Mouse (Mus musculus) stomach, postnatal 0 days (tissue): ENCODE measurements around the gene Cltb. TPM values are rescaled to one million over a fixed set of nuclear protein-coding genes. Genes with fewer than 3 reads are reported as not detected.

Experiments
- ATAC-seq: fragments of 200-750 bp; cut with Nextera tagmentation; 2 replicates; pipeline ENCODE4 v1.8.0; 2017; ENCODE audit not compliant: low FRiP score, low TSS enrichment
- DNase-seq: peaks from one replicate; pipeline ENCODE4 v3.0.0-alpha.2; 2016; ENCODE audit warnings: low spot score
- H3K27ac ChIP-seq: fragments of 300-500 bp; sonication (generic); replicated peaks from 2 replicates; pipeline ENCODE4 v1.5.1; 2014; ENCODE audit warnings: mild to moderate bottlenecking, control low read depth
- H3K27me3 ChIP-seq: fragments of 300-500 bp; sonication (generic); 2 replicates; pipeline ENCODE4 v1.6.1; 2014; ENCODE audit warnings: low read length; ENCODE audit not compliant: control insufficient read depth, insufficient read depth
- H3K36me3 ChIP-seq: fragments of 300-500 bp; sonication (generic); 2 replicates; pipeline ENCODE4 v1.6.1; 2014; ENCODE audit warnings: low read length, mixed read lengths; ENCODE audit not compliant: control insufficient read depth, insufficient read depth
- H3K4me1 ChIP-seq: fragments of 300-500 bp; sonication (generic); replicated peaks from 2 replicates; pipeline ENCODE4 v1.6.1; 2014; ENCODE audit warnings: antibody characterized with exemption; ENCODE audit not compliant: control insufficient read depth, insufficient read depth
- H3K4me2 ChIP-seq: fragments of 300-500 bp; sonication (generic); replicated peaks from 2 replicates; pipeline ENCODE4 v1.6.1; 2014; ENCODE audit warnings: low read depth, mild to moderate bottlenecking, control low read depth, moderate library complexity
- H3K4me3 ChIP-seq: fragments of 300-500 bp; sonication (generic); 2 replicates; pipeline ENCODE4 v1.5.1; 2014; ENCODE audit warnings: low read depth, low read length, control low read depth
- H3K9ac ChIP-seq: fragments of 300-500 bp; sonication (generic); 2 replicates; pipeline ENCODE4 v1.6.1; 2014; ENCODE audit warnings: mild to moderate bottlenecking, low read length, control low read depth, mixed read lengths
- H3K9me3 ChIP-seq: fragments of 300-500 bp; sonication (generic); 2 replicates; pipeline ENCODE4 v1.6.1; 2016; ENCODE audit warnings: low read length; ENCODE audit not compliant: control insufficient read depth
- CTCF ChIP-seq: IDR thresholded peaks from 2 replicates; pipeline ENCODE4 v1.5.1; 2016; ENCODE audit warnings: antibody characterized with exemption, low read depth, mild to moderate bottlenecking, moderate library complexity
- EP300 ChIP-seq: optimal IDR thresholded peaks from 2 replicates; pipeline ENCODE3; 2016; ENCODE audit warnings: antibody characterized with exemption
- WGBS: fragments of 180-500 bp; shearing (Covaris S2); extraction: QIAGEN DNeasy Blood & Tissue Kit; methylation state at CpG from one replicate; pipeline ENCODE4 v1.1.7; 2014; 5-methylcytosine and 5-hydroxymethylcytosine counted together
- polyA plus RNA-seq: library from polyadenylated mRNA; unstranded; fragments of >200 nt; fragmentation: Nextera tagmentation; extraction: Ambion mirVana; gene quantifications from 2 replicates; pipeline ENCODE4 v1.2.1, GENCODE M21; 2015

Gene Cltb
- polyA plus RNA-seq, 1 experiment from 2014 or later, result 160 TPM

DNA sequence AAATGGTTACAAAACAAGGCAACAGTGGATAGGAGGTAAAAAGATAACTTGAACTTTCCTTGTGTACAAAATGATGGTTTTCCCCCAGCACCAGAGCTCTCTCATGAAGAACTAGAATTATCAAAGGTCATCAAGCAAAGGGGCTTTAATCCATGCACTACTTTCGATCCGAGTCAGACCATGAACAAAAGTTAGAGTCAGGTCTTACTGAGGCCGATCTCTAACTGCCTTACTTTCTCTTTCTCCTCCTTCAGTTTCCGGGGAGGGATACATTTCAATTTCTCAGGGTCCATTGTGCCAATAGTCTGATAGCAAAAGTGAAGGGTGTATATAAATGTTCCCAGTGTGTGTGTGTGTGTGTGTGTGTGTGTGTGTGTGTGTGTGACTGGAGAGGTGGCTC is 38.5 kb downstream of the Cltb start:
- H3K4me2 ChIP-seq, result no peak overlapping the region
- H3K9me3 ChIP-seq, result no peaks in the 10 kb centered on the region
- no peak overlapping the region for H3K4me3 ChIP-seq
- H3K27ac ChIP-seq, result no peak overlapping the region
- ATAC-seq (no peak), DNase-seq (no peak)
- WGBS, result 83% methylated on average over 4 of the region's 4 CpGs
- peaks cover 4% of the 10 kb centered on the region; the same call in 1 of the 2 replicates for H3K4me1 ChIP-seq
- no peak overlapping the region for H3K9ac ChIP-seq
- H3K27me3 ChIP-seq, result no peaks in the 10 kb centered on the region
- no peak for TF ChIP-seq EP300
- no peak for TF ChIP-seq CTCF
- no peaks in the 10 kb centered on the region for H3K36me3 ChIP-seq

DNA sequence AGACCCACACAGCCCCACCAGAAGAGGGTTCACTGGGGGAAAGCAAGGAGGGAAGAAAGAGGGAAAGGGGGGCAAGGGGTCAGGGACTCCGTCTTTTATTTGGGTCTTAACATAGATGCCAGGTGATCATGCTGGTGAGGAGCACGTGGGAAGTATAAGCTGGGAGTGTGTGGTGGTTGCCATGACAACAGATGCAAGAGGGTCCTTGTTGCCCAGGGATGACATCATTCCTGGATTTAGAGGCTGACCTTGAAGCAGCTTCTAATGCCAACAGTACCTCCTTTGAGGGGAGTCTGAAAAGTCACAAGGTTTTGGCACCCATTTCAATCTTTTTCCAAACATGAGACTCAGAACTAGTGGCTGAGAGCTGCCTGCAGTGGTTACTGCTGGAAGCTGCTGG is 39.5 kb downstream of the Cltb start:
- no peak for DNase-seq
- no peak for ATAC-seq
- H3K4me2 ChIP-seq, result no peak overlapping the region
- H3K4me3 ChIP-seq, result no peak overlapping the region
- TF ChIP-seq CTCF, result no peak
- no peak for TF ChIP-seq EP300
- H3K4me1 ChIP-seq, result peaks cover 4% of the 10 kb centered on the region; the same call in 1 of the 2 replicates
- H3K9ac ChIP-seq, result no peak overlapping the region
- WGBS, result 31% methylated on average over 2 of the region's 2 CpGs
- H3K27me3 ChIP-seq, result no peaks in the 10 kb centered on the region
- H3K27ac ChIP-seq, result no peak overlapping the region
- no peaks in the 10 kb centered on the region for H3K36me3 ChIP-seq
- no peaks in the 10 kb centered on the region for H3K9me3 ChIP-seq

DNA sequence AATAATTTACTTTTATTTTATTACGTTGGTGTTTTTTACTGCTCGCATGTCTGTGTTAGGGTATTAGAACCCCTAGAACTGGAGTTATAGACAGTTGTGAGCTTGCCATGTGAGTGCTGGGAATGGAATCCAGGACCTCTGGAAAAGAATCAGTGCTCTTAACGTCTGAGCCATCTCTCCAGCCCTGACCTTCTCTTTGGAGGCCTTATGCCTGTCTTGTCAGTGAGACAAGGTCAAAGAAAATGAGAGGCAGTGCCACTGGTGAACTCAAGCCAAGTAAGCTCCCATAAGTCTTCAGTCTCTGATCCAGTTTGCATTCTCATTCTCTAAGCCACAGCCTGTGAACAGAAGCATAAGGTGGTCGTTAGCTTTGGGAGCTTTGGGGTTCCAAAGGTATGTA is 40.4 kb downstream of the Cltb start:
- Histone ChIP-seq H3K4me3 (no peak overlapping the region), H3K4me2 (no peak overlapping the region), H3K4me1 (peaks cover under 1% of the 10 kb centered on the region; the same call in 1 of the 2 replicates), H3K27ac (no peak overlapping the region), H3K9me3 (no peaks in the 10 kb centered on the region), H3K36me3 (no peaks in the 10 kb centered on the region), H3K27me3 (no peaks in the 10 kb centered on the region), H3K9ac (no peak overlapping the region)
- TF ChIP-seq CTCF, result no peak
- TF ChIP-seq EP300, result no peak
- 75% methylated on average over 4 of the region's 4 CpGs for WGBS
- DNase-seq (no peak), ATAC-seq (no peak)

DNA sequence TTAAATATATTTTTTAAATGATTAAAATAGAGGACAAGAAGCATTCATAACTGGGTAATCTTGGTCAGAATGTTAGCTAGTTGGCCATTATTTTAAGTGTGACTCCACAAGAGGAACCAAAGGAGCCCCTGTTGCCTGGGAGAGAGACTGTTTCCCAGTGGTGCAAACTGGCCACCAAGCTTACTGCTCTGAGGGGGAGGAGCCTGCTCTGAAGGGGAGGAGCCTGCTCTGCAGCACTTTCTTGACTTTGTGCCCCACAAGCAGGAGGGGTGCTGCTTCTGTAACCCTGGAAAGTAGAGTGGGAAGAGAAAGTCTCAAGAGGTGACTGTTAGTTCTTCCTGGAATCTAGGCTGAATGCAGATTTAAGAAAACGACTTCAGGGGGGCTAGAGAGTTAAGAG is 41.9 kb downstream of the Cltb start:
- no peaks in the 10 kb centered on the region for H3K36me3 ChIP-seq
- no peak overlapping the region for H3K4me2 ChIP-seq
- WGBS, result 49% methylated on average over 1 of the region's 1 CpGs
- H3K9me3 ChIP-seq, result no peaks in the 10 kb centered on the region
- ATAC-seq, result no peak
- TF ChIP-seq CTCF (no peak), EP300 (no peak)
- H3K27me3 ChIP-seq, result no peaks in the 10 kb centered on the region
- H3K4me3 ChIP-seq, result no peak overlapping the region
- H3K27ac ChIP-seq, result no peak overlapping the region
- no peak overlapping the region for H3K9ac ChIP-seq
- peaks cover 3% of the 10 kb centered on the region; the same call in 1 of the 2 replicates for H3K4me1 ChIP-seq
- DNase-seq, result no peak

DNA sequence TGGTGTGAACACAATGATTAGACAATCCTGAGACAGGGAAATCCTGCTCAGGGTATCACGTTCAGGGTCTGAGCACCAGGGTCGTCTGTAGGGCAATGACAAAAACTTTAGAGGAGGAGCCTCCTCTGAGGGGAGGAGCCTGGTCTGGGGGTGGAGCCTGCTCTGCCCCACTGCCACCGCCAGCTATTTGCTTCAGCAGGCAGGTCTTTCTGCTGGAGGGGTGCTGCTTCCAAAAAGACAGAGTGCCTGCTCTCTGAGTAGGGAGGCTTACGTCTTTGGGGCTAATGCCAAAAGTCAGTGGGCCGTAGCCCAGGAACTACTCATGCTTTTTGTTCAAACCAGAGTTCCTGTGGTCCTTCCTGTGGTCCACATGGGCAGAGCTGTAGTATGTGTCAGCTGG is 42.8 kb downstream of the Cltb start:
- DNase-seq (no peak), ATAC-seq (no peak)
- Histone ChIP-seq H3K4me1 (peaks cover 3% of the 10 kb centered on the region; the same call in 1 of the 2 replicates), H3K4me3 (no peak overlapping the region), H3K27ac (no peak overlapping the region), H3K9ac (no peak overlapping the region), H3K9me3 (no peaks in the 10 kb centered on the region), H3K27me3 (no peaks in the 10 kb centered on the region), H3K4me2 (no peak overlapping the region), H3K36me3 (no peaks in the 10 kb centered on the region)
- no peak for TF ChIP-seq EP300
- 45% methylated on average over 5 of the region's 5 CpGs for WGBS

DNA sequence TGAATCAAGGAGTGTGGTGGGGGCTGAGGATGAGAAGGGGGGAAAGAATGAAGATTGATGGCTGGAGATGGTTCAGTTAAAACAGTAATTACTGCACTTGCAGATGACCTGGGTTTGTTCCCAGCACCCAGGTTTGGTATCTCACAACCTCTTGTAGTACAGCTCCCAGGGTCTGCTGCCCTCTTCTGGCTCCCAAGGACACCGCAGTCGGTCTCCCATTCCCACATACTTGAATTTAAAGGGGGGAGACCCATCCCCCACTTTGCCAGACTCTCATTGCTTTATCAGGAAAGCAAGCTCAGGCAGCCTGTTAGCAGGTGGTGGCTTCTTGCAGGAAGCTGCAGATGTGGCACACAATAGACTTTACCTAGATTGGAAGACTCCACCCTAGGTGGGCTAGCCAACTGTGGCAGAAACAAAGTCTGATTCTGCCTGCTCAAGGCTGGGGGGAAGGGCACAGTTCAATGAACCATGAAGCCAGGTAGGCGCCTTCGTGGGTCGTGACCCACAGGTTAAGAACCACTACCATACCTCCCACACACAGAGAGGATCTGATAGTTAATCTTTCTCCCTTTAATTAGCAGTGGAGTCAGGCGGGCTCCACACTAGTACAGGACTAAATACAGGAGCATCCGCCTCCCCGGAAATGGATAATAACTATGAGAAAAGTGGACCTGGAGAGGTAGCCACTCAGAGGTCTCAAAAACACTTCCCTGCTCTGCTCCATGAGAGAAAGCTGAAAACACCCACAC is 45.4 kb downstream of the Cltb start:
- peak; percentile 48; the same call in 1 of the 2 replicates for ATAC-seq
- H3K4me2 ChIP-seq, result peak overlapping the region; percentile 52
- TF ChIP-seq CTCF (peak; percentile 72), EP300 (no peak)
- no peaks in the 10 kb centered on the region for H3K9me3 ChIP-seq
- peak overlapping the region; percentile 95 for H3K4me3 ChIP-seq
- H3K9ac ChIP-seq, result no peak overlapping the region
- 0 out of 2 replicates have a peak overlapping the region, but pooled peaks have one; percentile 18 for H3K27ac ChIP-seq
- WGBS, result 50% methylated on average over 8 of the region's 8 CpGs
- peaks cover 3% of the 10 kb centered on the region; the same call in 1 of the 2 replicates for H3K4me1 ChIP-seq
- peak; percentile 50 for DNase-seq
- H3K36me3 ChIP-seq, result peaks cover 6% of the 10 kb centered on the region; the same call in 1 of the 2 replicates
- H3K27me3 ChIP-seq, result no peaks in the 10 kb centered on the region
